Mouse (Mus musculus): ENCODE measurements at regions not wholly inside any gene's neighbourhood (a gene's known extent, or its start where the extent isn't known, plus 50 kb on each side); places are given as distances from the start of the nearest gene placed in this dataset.

- H3K4me2 ChIP-seq (ENCODE audit: low read depth, low read length): no peak overlapping the region
- 85% methylated on average over 4 of the region's 4 CpGs for WGBS
- H3K27me3 ChIP-seq (ENCODE audit: insufficient read depth, low read length): no peaks in the 10 kb centered on the region
- DNase-seq (ENCODE audit: low spot score) (no peak), ATAC-seq (no peak)
- H3K9ac ChIP-seq (replicated peaks; ENCODE audit: low read length): no peak overlapping the region
- no peaks in the 10 kb centered on the region for H3K36me3 ChIP-seq (ENCODE audit: insufficient read depth, low read length)
- no peak for TF ChIP-seq CTCF (IDR thresholded peaks at IDR 0.05; ENCODE audit: low read depth)
- no peaks in the 10 kb centered on the region for H3K4me1 ChIP-seq (ENCODE audit: insufficient read depth, low read length)
- H3K27ac ChIP-seq: no peak overlapping the region
- no peak overlapping the region for H3K4me3 ChIP-seq (ENCODE audit: low read length)
- H3K9me3 ChIP-seq (ENCODE audit: low read length): no peaks in the 10 kb centered on the region
Observed at GRCm38 (mm10) chr4:9124586-9125232, 885.9 kb upstream of the Car8 start.

- Histone ChIP-seq H3K4me3 (ENCODE audit: low read length) (no peak overlapping the region), H3K36me3 (ENCODE audit: insufficient read depth, low read length) (no peaks in the 10 kb centered on the region), H3K9me3 (ENCODE audit: low read length) (no peaks in the 10 kb centered on the region), H3K27me3 (ENCODE audit: insufficient read depth, low read length) (no peaks in the 10 kb centered on the region), H3K4me1 (ENCODE audit: insufficient read depth, low read length) (no peaks in the 10 kb centered on the region), H3K27ac (no peak overlapping the region), H3K9ac (replicated peaks; ENCODE audit: low read length) (no peak overlapping the region), H3K4me2 (ENCODE audit: low read depth, low read length) (no peak overlapping the region)
- ATAC-seq: no peak
- no peak for TF ChIP-seq CTCF (IDR thresholded peaks at IDR 0.05; ENCODE audit: low read depth)
- WGBS: 54% methylated on average over 5 of the region's 5 CpGs
- DNase-seq (ENCODE audit: low spot score): no peak
Observed at GRCm38 (mm10) chr4:9124109-9124508, 885.3 kb upstream of the Car8 start.

GRCm38 (mm10) chr4:9123396-9124031 is 884.7 kb upstream of the Car8 start:
- Histone ChIP-seq H3K9ac (replicated peaks; ENCODE audit: low read length) (no peak overlapping the region), H3K4me1 (ENCODE audit: insufficient read depth, low read length) (no peaks in the 10 kb centered on the region), H3K4me3 (ENCODE audit: low read length) (no peak overlapping the region), H3K27me3 (ENCODE audit: insufficient read depth, low read length) (no peaks in the 10 kb centered on the region), H3K27ac (no peak overlapping the region), H3K9me3 (ENCODE audit: low read length) (no peaks in the 10 kb centered on the region), H3K4me2 (ENCODE audit: low read depth, low read length) (no peak overlapping the region), H3K36me3 (ENCODE audit: insufficient read depth, low read length) (no peaks in the 10 kb centered on the region)
- WGBS: 64% methylated on average over 9 of the region's 9 CpGs
- no peak for ATAC-seq
- TF ChIP-seq CTCF (IDR thresholded peaks at IDR 0.05; ENCODE audit: low read depth): no peak
- no peak for DNase-seq (ENCODE audit: low spot score)

- 67% methylated on average over 10 of the region's 10 CpGs for WGBS
- Histone ChIP-seq H3K27me3 (ENCODE audit: insufficient read depth, low read length) (no peaks in the 10 kb centered on the region), H3K36me3 (ENCODE audit: insufficient read depth, low read length) (no peaks in the 10 kb centered on the region), H3K4me3 (ENCODE audit: low read length) (no peak overlapping the region), H3K4me2 (ENCODE audit: low read depth, low read length) (no peak overlapping the region), H3K9ac (replicated peaks; ENCODE audit: low read length) (no peak overlapping the region), H3K9me3 (ENCODE audit: low read length) (no peaks in the 10 kb centered on the region), H3K4me1 (ENCODE audit: insufficient read depth, low read length) (no peaks in the 10 kb centered on the region), H3K27ac (no peak overlapping the region)
- ATAC-seq (no peak), DNase-seq (ENCODE audit: low spot score) (no peak)
- TF ChIP-seq CTCF (IDR thresholded peaks at IDR 0.05; ENCODE audit: low read depth): no peak
Observed at GRCm38 (mm10) chr4:9122639-9123286, 883.9 kb upstream of the Car8 start.

GRCm38 (mm10) chr4:9116955-9117647 is 878.3 kb upstream of the Car8 start:
- Histone ChIP-seq H3K27me3 (ENCODE audit: insufficient read depth, low read length) (no peaks in the 10 kb centered on the region), H3K27ac (no peak overlapping the region), H3K4me1 (ENCODE audit: insufficient read depth, low read length) (no peaks in the 10 kb centered on the region), H3K9ac (replicated peaks; ENCODE audit: low read length) (no peak overlapping the region), H3K9me3 (ENCODE audit: low read length) (no peaks in the 10 kb centered on the region), H3K4me3 (ENCODE audit: low read length) (no peak overlapping the region), H3K4me2 (ENCODE audit: low read depth, low read length) (no peak overlapping the region), H3K36me3 (ENCODE audit: insufficient read depth, low read length) (no peaks in the 10 kb centered on the region)
- ATAC-seq: no peak
- DNase-seq (ENCODE audit: low spot score): no peak
- no peak for TF ChIP-seq CTCF (IDR thresholded peaks at IDR 0.05; ENCODE audit: low read depth)
- WGBS: 66% methylated on average over 4 of the region's 4 CpGs

GRCm38 (mm10) chr4:9115874-9116273 is 877.0 kb upstream of the Car8 start:
- no peaks in the 10 kb centered on the region for H3K27me3 ChIP-seq (ENCODE audit: insufficient read depth, low read length)
- no peaks in the 10 kb centered on the region for H3K9me3 ChIP-seq (ENCODE audit: low read length)
- H3K4me1 ChIP-seq (ENCODE audit: insufficient read depth, low read length): no peaks in the 10 kb centered on the region
- WGBS: 47% methylated on average over 7 of the region's 7 CpGs
- DNase-seq (ENCODE audit: low spot score) (no peak), ATAC-seq (no peak)
- H3K36me3 ChIP-seq (ENCODE audit: insufficient read depth, low read length): no peaks in the 10 kb centered on the region
- no peak overlapping the region for H3K9ac ChIP-seq (replicated peaks; ENCODE audit: low read length)
- no peak overlapping the region for H3K4me3 ChIP-seq (ENCODE audit: low read length)
- no peak overlapping the region for H3K4me2 ChIP-seq (ENCODE audit: low read depth, low read length)
- no peak overlapping the region for H3K27ac ChIP-seq
- no peak for TF ChIP-seq CTCF (IDR thresholded peaks at IDR 0.05; ENCODE audit: low read depth)

Data from hindbrain, postnatal 0 days (tissue).